Mouse (Mus musculus): ENCODE results near the gene Prdm1. TPM values are rescaled to one million over a fixed set of nuclear protein-coding genes. Genes with fewer than 3 reads are reported as not detected.

The Prdm1 gene
- polyA plus RNA-seq, 1 experiment from 2014 or later, result 1.1 TPM

DNA sequence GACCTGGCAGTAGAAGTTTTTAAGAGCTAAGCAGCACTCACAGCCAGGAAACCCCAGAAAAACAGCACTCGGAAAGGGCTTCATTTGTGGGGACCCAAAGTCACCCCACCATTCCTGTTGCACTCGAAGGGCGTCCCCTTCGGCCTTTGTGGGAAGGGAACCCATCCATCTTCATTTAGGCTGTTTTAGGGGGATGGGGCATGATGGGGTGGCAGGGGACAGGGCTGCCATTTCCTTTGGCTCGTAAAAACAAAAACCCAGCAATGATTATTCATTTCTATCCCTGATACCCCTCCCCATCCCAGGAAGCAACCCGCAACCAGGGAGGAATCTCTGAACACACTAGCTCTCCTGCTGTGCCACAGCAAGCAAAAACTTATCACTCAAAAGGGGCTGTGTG is 49.0 kb downstream of the Prdm1 start:
- Histone ChIP-seq H3K9me3 (ENCODE audit: control insufficient read depth, low read length) (no peaks in the 10 kb centered on the region), H3K27ac (ENCODE audit: low read depth, low read length) (no peak overlapping the region), H3K4me3 (ENCODE audit: low read depth, low read length) (no peak overlapping the region), H3K36me3 (ENCODE audit: control insufficient read depth, insufficient read depth, low read length) (no peaks in the 10 kb centered on the region), H3K27me3 (ENCODE audit: control insufficient read depth, insufficient read depth, low read length) (no peaks in the 10 kb centered on the region), H3K4me2 (no peak overlapping the region), H3K4me1 (ENCODE audit: control insufficient read depth, insufficient read depth, low read length) (0 out of 2 replicates have a peak, but pooled peaks cover 2% of the 10 kb centered on the region), H3K9ac (ENCODE audit: low read length) (no peak overlapping the region)
- DNase-seq (ENCODE audit: low spot score, missing footprints) (no peak), ATAC-seq (ENCODE audit: low FRiP score) (no peak)
- WGBS, result 68% methylated on average over 6 of the region's 6 CpGs

DNA sequence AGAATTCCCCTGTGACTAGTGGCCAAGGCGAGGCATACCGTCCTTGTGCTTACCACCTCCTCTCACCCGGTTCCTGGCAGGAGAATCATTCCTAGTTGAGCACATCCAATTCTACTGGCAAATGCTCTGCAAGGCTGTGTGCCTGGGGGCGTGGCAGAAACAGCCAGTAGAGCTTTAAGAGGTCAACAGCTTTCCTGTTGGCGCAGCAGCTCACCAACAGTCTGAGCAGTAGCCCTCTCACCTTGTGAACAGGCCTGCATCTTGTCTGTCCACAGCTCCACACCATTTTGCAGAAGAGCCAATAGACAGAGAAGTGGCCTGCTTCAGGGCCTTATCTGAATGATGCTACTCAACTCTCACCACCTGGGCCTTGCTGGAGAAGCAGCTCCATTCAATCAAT is 50.2 kb downstream of the Prdm1 start:
- Histone ChIP-seq H3K27ac (ENCODE audit: low read depth, low read length) (no peak overlapping the region), H3K27me3 (ENCODE audit: control insufficient read depth, insufficient read depth, low read length) (no peaks in the 10 kb centered on the region; the same call in 1 of the 2 replicates), H3K4me3 (ENCODE audit: low read depth, low read length) (no peak overlapping the region), H3K4me1 (ENCODE audit: control insufficient read depth, insufficient read depth, low read length) (0 out of 2 replicates have a peak, but pooled peaks cover 2% of the 10 kb centered on the region), H3K36me3 (ENCODE audit: control insufficient read depth, insufficient read depth, low read length) (no peaks in the 10 kb centered on the region), H3K9ac (ENCODE audit: low read length) (no peak overlapping the region), H3K9me3 (ENCODE audit: control insufficient read depth, low read length) (no peaks in the 10 kb centered on the region), H3K4me2 (no peak overlapping the region)
- ATAC-seq (ENCODE audit: low FRiP score), result no peak
- no peak for DNase-seq (ENCODE audit: low spot score, missing footprints)
- WGBS, result 76% methylated on average over 5 of the region's 5 CpGs

DNA sequence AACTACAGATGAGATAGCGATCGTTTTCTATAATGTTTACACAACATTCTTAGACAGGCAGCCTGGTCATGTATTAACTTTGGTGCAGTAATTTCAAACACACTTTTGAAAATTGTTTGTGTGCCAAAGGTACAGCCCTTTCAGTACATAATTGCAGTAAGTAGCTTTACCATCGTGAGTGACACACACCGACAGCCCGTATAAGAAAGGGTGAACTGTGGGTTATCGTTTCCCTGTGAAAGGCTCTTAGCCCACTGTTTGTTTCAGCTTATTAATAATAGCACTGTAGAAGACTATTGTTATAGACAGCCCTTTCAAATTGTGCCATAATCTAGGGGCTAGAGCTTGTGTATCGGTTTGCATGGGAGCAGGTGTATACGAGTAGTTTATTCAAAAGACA is 51.1 kb downstream of the Prdm1 start:
- Histone ChIP-seq H3K4me2 (no peak overlapping the region), H3K9me3 (ENCODE audit: control insufficient read depth, low read length) (no peaks in the 10 kb centered on the region), H3K9ac (ENCODE audit: low read length) (no peak overlapping the region), H3K4me3 (ENCODE audit: low read depth, low read length) (no peak overlapping the region), H3K27me3 (ENCODE audit: control insufficient read depth, insufficient read depth, low read length) (no peaks in the 10 kb centered on the region; the same call in 1 of the 2 replicates), H3K4me1 (ENCODE audit: control insufficient read depth, insufficient read depth, low read length) (0 out of 2 replicates have a peak, but pooled peaks cover 2% of the 10 kb centered on the region), H3K36me3 (ENCODE audit: control insufficient read depth, insufficient read depth, low read length) (no peaks in the 10 kb centered on the region), H3K27ac (ENCODE audit: low read depth, low read length) (no peak overlapping the region)
- WGBS, result 87% methylated on average over 8 of the region's 8 CpGs
- no peak for DNase-seq (ENCODE audit: low spot score, missing footprints)
- ATAC-seq (ENCODE audit: low FRiP score), result no peak

DNA sequence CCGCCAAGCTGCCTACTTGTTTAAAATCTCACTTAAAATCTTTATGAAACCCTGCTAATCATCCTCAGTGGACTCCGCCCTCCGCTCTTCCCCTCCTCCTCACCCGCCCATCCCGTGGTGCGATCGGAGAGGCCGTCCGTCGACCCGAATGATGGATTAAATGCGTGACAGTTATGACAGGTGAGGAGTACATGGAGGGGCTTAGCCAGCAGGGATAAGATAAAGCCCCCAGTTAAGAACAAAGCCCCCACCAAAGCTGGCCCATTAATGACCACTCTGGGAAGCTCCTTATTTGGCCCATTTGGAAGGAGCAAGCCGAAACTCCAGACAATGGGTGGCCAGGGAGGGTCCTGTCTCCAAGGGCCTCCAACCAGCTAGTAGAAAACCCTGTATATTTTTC is 51.8 kb downstream of the Prdm1 start:
- no peaks in the 10 kb centered on the region for H3K36me3 ChIP-seq (ENCODE audit: control insufficient read depth, insufficient read depth, low read length)
- H3K9me3 ChIP-seq (ENCODE audit: control insufficient read depth, low read length), result no peaks in the 10 kb centered on the region
- H3K27me3 ChIP-seq (ENCODE audit: control insufficient read depth, insufficient read depth, low read length), result no peaks in the 10 kb centered on the region; the same call in 1 of the 2 replicates
- no peak for ATAC-seq (ENCODE audit: low FRiP score)
- 0 out of 2 replicates have a peak, but pooled peaks cover 2% of the 10 kb centered on the region for H3K4me1 ChIP-seq (ENCODE audit: control insufficient read depth, insufficient read depth, low read length)
- no peak overlapping the region for H3K4me3 ChIP-seq (ENCODE audit: low read depth, low read length)
- no peak overlapping the region for H3K9ac ChIP-seq (ENCODE audit: low read length)
- no peak overlapping the region for H3K27ac ChIP-seq (ENCODE audit: low read depth, low read length)
- no peak for DNase-seq (ENCODE audit: low spot score, missing footprints)
- no peak overlapping the region for H3K4me2 ChIP-seq
- WGBS, result 78% methylated on average over 13 of the region's 13 CpGs

DNA sequence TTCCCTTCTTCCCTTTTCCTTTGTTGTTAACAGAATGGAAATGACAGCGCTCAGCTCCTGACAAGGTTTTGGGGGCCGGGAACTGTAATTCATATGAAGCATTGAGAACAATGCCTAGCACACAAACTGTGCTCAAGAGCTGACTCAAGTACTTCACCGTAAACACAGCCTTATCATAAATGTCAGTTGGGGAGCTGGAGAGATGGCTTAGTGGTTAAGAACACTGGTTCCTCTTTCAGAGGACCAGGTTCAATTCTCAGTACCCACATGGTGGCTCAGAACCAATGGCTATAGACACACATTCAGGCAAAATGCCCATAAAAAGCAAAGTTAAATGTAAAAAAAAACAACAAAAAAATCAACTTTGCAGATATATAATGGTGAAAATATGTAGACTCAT is 52.9 kb downstream of the Prdm1 start:
- H3K4me1 ChIP-seq (ENCODE audit: control insufficient read depth, insufficient read depth, low read length), result 0 out of 2 replicates have a peak, but pooled peaks cover 2% of the 10 kb centered on the region
- no peaks in the 10 kb centered on the region for H3K36me3 ChIP-seq (ENCODE audit: control insufficient read depth, insufficient read depth, low read length)
- H3K27ac ChIP-seq (ENCODE audit: low read depth, low read length), result no peak overlapping the region
- ATAC-seq (ENCODE audit: low FRiP score) (no peak), DNase-seq (ENCODE audit: low spot score, missing footprints) (no peak)
- H3K27me3 ChIP-seq (ENCODE audit: control insufficient read depth, insufficient read depth, low read length), result no peaks in the 10 kb centered on the region; the same call in 1 of the 2 replicates
- no peak overlapping the region for H3K4me3 ChIP-seq (ENCODE audit: low read depth, low read length)
- H3K4me2 ChIP-seq, result no peak overlapping the region
- WGBS, result 89% methylated on average over 3 of the region's 3 CpGs
- no peak overlapping the region for H3K9ac ChIP-seq (ENCODE audit: low read length)
- H3K9me3 ChIP-seq (ENCODE audit: control insufficient read depth, low read length), result no peaks in the 10 kb centered on the region

DNA sequence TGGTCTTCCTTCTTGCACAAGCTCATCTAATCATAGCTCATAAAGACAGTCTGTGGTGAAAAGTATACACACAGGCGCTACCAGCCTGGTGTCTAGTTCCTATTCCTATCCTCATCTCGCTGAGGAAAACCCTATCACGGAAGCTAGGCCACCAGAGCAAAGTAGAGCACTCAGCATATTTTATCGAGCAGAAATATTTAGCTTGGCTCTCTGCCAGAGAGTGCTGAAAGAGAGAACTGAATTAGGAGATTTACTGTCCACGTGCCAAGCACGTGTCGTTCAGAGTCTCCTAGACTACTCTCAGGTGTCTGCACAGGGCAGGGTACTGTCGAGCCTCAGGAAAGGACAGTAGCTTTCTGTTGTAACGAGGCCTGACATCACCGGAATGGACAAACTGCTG is 54.0 kb downstream of the Prdm1 start:
- no peaks in the 10 kb centered on the region for H3K9me3 ChIP-seq (ENCODE audit: control insufficient read depth, low read length)
- no peak overlapping the region for H3K4me2 ChIP-seq
- H3K4me3 ChIP-seq (ENCODE audit: low read depth, low read length), result no peak overlapping the region
- no peak overlapping the region for H3K27ac ChIP-seq (ENCODE audit: low read depth, low read length)
- no peak overlapping the region for H3K9ac ChIP-seq (ENCODE audit: low read length)
- WGBS, result 78% methylated on average over 10 of the region's 10 CpGs
- ATAC-seq (ENCODE audit: low FRiP score) (no peak), DNase-seq (ENCODE audit: low spot score, missing footprints) (no peak)
- 0 out of 2 replicates have a peak, but pooled peaks cover 2% of the 10 kb centered on the region for H3K4me1 ChIP-seq (ENCODE audit: control insufficient read depth, insufficient read depth, low read length)
- no peaks in the 10 kb centered on the region for H3K36me3 ChIP-seq (ENCODE audit: control insufficient read depth, insufficient read depth, low read length)
- no peaks in the 10 kb centered on the region; the same call in 1 of the 2 replicates for H3K27me3 ChIP-seq (ENCODE audit: control insufficient read depth, insufficient read depth, low read length)

DNA sequence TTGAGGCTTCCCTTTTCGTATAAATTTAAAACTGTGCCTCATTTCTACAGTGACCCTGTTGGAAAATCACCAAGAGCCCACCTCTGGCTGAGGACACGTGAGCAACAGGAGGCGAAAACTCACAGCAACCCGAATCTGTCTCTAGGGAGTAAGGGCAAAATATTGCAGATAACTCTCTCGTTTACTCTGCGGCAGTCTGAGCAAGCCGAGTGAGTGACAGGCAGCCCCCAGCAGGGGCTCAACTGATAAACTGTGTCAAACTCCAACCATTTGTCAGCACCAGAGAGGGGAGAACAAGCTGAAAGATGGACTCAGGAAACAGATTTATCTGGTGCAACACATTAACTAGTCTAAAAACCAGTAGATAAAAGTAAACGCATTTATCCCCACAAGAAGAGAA is 62.7 kb downstream of the Prdm1 start:
- H3K9me3 ChIP-seq (ENCODE audit: control insufficient read depth, low read length), result no peaks in the 10 kb centered on the region
- ATAC-seq (ENCODE audit: low FRiP score) (no peak), DNase-seq (ENCODE audit: low spot score, missing footprints) (peak; percentile 88)
- no peaks in the 10 kb centered on the region for H3K36me3 ChIP-seq (ENCODE audit: control insufficient read depth, insufficient read depth, low read length)
- H3K4me2 ChIP-seq, result no peak overlapping the region; the same call in 1 of the 2 replicates
- no peak overlapping the region for H3K9ac ChIP-seq (ENCODE audit: low read length)
- WGBS, result 18% methylated on average over 8 of the region's 8 CpGs
- H3K4me1 ChIP-seq (ENCODE audit: control insufficient read depth, insufficient read depth, low read length), result peaks cover 12% of the 10 kb centered on the region
- peaks cover 11% of the 10 kb centered on the region; the same call in 1 of the 2 replicates for H3K27me3 ChIP-seq (ENCODE audit: control insufficient read depth, insufficient read depth, low read length)
- no peak overlapping the region for H3K4me3 ChIP-seq (ENCODE audit: low read depth, low read length)
- H3K27ac ChIP-seq (ENCODE audit: low read depth, low read length), result no peak overlapping the region

DNA sequence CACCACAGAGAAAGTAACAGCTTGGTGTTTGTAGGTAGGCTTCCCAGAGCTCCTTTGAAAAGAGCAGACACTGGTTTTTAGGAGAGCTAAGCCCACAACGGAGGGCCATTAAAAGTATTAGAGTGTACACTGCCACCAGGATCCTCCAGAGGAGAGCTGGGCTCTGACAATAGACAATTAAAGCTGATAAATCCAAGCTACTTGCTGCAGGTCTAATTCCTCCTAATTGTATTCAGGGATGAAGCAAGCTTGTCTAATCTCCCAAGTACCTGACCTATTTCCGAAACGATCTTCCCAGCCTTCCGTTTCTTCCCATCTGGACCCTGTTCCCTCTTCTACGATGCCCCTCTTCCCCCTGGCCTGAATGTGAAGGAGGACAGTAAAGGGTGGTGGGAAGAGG is 63.7 kb downstream of the Prdm1 start:
- H3K4me1 ChIP-seq (ENCODE audit: control insufficient read depth, insufficient read depth, low read length), result peaks cover 12% of the 10 kb centered on the region
- no peak overlapping the region for H3K4me3 ChIP-seq (ENCODE audit: low read depth, low read length)
- no peak overlapping the region for H3K4me2 ChIP-seq
- H3K27ac ChIP-seq (ENCODE audit: low read depth, low read length), result no peak overlapping the region
- H3K9ac ChIP-seq (ENCODE audit: low read length), result no peak overlapping the region
- no peak for DNase-seq (ENCODE audit: low spot score, missing footprints)
- no peaks in the 10 kb centered on the region for H3K36me3 ChIP-seq (ENCODE audit: control insufficient read depth, insufficient read depth, low read length)
- no peak for ATAC-seq (ENCODE audit: low FRiP score)
- no peaks in the 10 kb centered on the region for H3K9me3 ChIP-seq (ENCODE audit: control insufficient read depth, low read length)
- H3K27me3 ChIP-seq (ENCODE audit: control insufficient read depth, insufficient read depth, low read length), result peaks cover 12% of the 10 kb centered on the region; the same call in 1 of the 2 replicates
- WGBS, result 45% methylated on average over 5 of the region's 5 CpGs

DNA sequence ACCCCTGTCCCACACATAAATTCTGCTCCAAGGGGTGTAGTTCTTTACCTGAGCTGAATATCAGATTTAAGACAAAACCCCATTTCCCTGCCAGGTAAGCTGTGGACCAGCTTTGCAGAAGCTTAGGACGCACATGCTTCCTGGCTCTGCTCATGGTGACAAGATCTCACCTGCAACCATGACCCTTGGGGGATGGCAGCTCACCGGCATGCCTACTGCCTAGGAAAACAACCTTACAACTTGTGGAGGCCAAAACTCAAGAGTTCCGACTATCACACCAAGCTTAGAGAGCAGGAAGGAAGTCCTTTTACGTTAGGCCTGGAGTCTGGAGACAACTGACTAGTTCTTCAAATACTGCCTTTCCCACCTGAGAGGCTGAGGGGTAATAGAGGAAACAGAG is 64.4 kb downstream of the Prdm1 start:
- Histone ChIP-seq H3K4me3 (ENCODE audit: low read depth, low read length) (no peak overlapping the region), H3K4me2 (no peak overlapping the region), H3K4me1 (ENCODE audit: control insufficient read depth, insufficient read depth, low read length) (peaks cover 12% of the 10 kb centered on the region), H3K9ac (ENCODE audit: low read length) (no peak overlapping the region), H3K36me3 (ENCODE audit: control insufficient read depth, insufficient read depth, low read length) (no peaks in the 10 kb centered on the region), H3K27me3 (ENCODE audit: control insufficient read depth, insufficient read depth, low read length) (peaks cover 16% of the 10 kb centered on the region; the same call in 1 of the 2 replicates), H3K27ac (ENCODE audit: low read depth, low read length) (no peak overlapping the region), H3K9me3 (ENCODE audit: control insufficient read depth, low read length) (no peaks in the 10 kb centered on the region)
- ATAC-seq (ENCODE audit: low FRiP score) (no peak), DNase-seq (ENCODE audit: low spot score, missing footprints) (no peak)
- WGBS, result 78% methylated on average over 4 of the region's 4 CpGs
